Mouse (Mus musculus): ENCODE data around the gene Chrd. TPM values are rescaled to one million over a fixed set of nuclear protein-coding genes. Genes with fewer than 3 reads are reported as not detected.

Chrd gene
- polyA plus RNA-seq, 1 experiment: 71.8 TPM

GRCm38 (mm10) chr16:20725750-20726149 is 7.2 kb upstream of the Chrd start:
- Histone ChIP-seq H3K27ac (ENCODE audit: insufficient read depth, low read length) (no peak overlapping the region), H3K4me1 (ENCODE audit: control insufficient read depth, insufficient read depth, low read length) (no peaks in the 10 kb centered on the region), H3K4me3 (ENCODE audit: insufficient read depth, low read length) (no peak overlapping the region)
- TF ChIP-seq POLR2A (IDR thresholded peaks at IDR 0.05; ENCODE audit: extremely low read depth, insufficient read depth, low read length) (no peak), CTCF (IDR thresholded peaks at IDR 0.05; ENCODE audit: extremely low read depth, insufficient read depth, low read length) (no peak)

DNA sequence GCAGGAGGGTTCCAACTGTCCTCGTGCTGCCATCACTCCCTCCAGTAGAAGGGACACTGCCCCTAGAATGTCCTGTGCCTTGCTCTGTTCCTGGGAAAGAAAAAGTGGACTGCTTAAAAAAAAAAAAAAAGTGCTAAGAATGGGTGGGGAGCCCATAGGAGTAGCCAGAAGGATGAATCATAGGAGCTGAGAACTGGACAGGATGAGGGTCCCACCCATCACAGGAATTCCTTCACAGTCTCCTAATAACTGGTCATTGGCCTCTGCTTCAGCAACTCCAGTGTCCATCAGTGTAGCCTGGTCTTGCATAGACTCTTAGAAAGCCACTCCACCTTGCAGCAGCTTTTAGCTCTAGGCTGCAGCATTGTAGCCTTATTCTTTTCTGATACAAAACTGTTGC is 6.5 kb upstream of the Chrd start:
- no peaks in the 10 kb centered on the region for H3K4me1 ChIP-seq (ENCODE audit: control insufficient read depth, insufficient read depth, low read length)
- no peak overlapping the region for H3K4me3 ChIP-seq (ENCODE audit: insufficient read depth, low read length)
- TF ChIP-seq POLR2A (IDR thresholded peaks at IDR 0.05; ENCODE audit: extremely low read depth, insufficient read depth, low read length) (no peak), CTCF (IDR thresholded peaks at IDR 0.05; ENCODE audit: extremely low read depth, insufficient read depth, low read length) (no peak)
- H3K27ac ChIP-seq (ENCODE audit: insufficient read depth, low read length): no peak overlapping the region

GRCm38 (mm10) chr16:20730293-20730711 is 2.6 kb upstream of the Chrd start:
- no peak overlapping the region for H3K27ac ChIP-seq (ENCODE audit: insufficient read depth, low read length)
- no peak overlapping the region for H3K4me3 ChIP-seq (ENCODE audit: insufficient read depth, low read length)
- H3K4me1 ChIP-seq (ENCODE audit: control insufficient read depth, insufficient read depth, low read length): no peaks in the 10 kb centered on the region
- no peak for TF ChIP-seq POLR2A (IDR thresholded peaks at IDR 0.05; ENCODE audit: extremely low read depth, insufficient read depth, low read length)
- TF ChIP-seq CTCF (IDR thresholded peaks at IDR 0.05; ENCODE audit: extremely low read depth, insufficient read depth, low read length): no peak

GRCm38 (mm10) chr16:20731688-20732087 is 1.2 kb upstream of the Chrd start:
- H3K4me3 ChIP-seq (ENCODE audit: insufficient read depth, low read length): no peak overlapping the region
- no peak for TF ChIP-seq CTCF (IDR thresholded peaks at IDR 0.05; ENCODE audit: extremely low read depth, insufficient read depth, low read length)
- no peak for TF ChIP-seq POLR2A (IDR thresholded peaks at IDR 0.05; ENCODE audit: extremely low read depth, insufficient read depth, low read length)

DNA sequence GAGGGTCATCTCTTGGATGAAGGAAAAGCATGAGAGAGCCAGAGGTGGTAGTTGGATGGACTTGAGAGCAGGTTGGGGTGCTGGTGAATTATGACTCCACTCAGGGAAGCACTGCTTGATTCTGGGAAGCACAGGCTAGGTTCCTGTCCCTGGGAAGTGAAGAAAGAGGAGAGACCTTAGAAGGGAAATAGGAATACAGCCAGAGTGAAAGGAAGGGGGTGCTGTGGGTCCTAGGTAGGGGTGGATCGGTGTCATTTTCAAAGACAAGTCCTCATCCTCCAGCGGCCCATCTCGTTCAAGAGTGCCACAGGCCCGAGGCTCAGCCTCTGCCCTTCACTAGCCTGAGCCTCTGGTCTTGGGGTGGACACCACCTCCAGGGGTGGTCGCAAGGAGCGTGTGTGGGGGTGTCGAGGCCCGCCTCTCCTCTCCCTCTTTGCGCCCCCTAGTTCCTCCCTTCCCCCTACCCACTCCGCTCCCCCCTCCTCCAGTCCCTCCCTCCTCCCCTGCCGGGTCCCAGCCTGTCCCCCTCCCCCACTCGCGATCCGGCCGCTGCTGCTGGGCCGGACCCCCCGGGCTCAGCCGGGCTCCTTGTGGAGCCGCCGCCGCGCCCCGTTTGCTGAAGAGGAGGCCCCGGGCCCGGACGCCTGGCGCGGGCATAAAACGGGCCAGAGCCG is 539 bp upstream of the Chrd start:
- TF ChIP-seq POLR2A (IDR thresholded peaks at IDR 0.05; ENCODE audit: extremely low read depth, insufficient read depth, low read length): no peak
- no peak for TF ChIP-seq CTCF (IDR thresholded peaks at IDR 0.05; ENCODE audit: extremely low read depth, insufficient read depth, low read length)
- Histone ChIP-seq H3K4me3 (ENCODE audit: insufficient read depth, low read length) (peak overlapping the region; percentile 57), H3K4me1 (ENCODE audit: control insufficient read depth, insufficient read depth, low read length) (no peaks in the 10 kb centered on the region), H3K27ac (ENCODE audit: insufficient read depth, low read length) (peak overlapping the region; percentile 86; the same call in 1 of the 2 replicates)

More at GRCm38 (mm10) chr16:20731688-20732087, 1.2 kb upstream of the Chrd start:
- Histone ChIP-seq H3K27ac (ENCODE audit: insufficient read depth, low read length) (0 out of 2 replicates have a peak overlapping the region, but pooled peaks have one; percentile 32), H3K4me1 (ENCODE audit: control insufficient read depth, insufficient read depth, low read length) (no peaks in the 10 kb centered on the region)

DNA sequence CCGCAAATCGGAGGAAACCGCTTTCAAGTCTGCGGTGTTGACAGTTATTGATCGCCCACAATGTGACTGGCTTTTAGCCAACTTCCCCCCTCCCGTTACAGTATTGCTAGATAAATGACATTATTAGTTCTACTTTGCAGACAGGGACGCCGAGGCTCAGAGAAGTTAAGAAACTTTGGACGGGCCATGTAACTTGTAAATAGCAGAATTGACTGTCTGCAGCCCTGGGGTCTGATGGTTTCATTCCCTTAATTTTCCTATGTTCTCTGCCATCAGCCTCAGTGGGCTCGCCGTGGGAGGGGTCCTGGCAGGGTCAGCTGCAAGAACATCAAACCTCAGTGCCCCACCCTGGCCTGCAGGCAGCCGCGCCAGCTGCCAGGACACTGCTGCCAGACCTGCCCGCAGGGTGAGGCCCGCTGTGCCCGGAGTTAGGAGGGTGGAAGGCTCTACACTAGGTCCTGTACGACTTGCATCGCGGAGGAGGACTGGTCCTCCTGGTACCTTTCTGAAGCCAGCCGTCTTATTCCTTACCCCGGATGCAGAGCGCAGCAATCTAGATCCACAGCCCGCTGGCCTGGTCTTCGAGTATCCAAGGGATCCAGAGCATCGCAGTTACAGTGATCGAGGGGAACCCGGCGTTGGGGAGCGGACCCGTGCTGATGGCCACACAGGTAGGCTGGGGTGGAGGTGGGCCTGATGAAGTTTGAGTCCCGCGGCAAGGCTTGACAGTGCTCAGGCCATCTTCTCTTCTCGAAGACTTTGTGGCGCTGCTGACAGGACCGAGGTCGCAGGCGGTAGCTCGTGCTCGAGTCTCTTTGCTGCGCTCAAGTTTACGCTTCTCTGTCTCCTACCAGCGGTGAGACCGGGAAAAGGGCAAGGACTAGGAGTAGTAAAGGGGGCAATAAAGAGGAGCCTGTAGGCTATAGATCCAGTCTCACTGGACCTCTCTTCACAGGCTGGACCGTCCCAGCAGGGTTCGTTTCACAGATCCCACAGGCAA is 1.1 kb downstream of the Chrd start, which contains the start of gene Thpo:
Gene Thpo, minus strand, starts transcription at position 781 of the 1,000 bp plus-strand sequence.
- H3K27ac ChIP-seq (ENCODE audit: insufficient read depth, low read length): no peak within 1 kb of the TSS
- TF ChIP-seq POLR2A (IDR thresholded peaks at IDR 0.05; ENCODE audit: extremely low read depth, insufficient read depth, low read length) (no peak), CTCF (IDR thresholded peaks at IDR 0.05; ENCODE audit: extremely low read depth, insufficient read depth, low read length) (no peak)
- peak within 1 kb of the TSS; percentile 57 for H3K4me3 ChIP-seq (ENCODE audit: insufficient read depth, low read length)
- H3K4me1 ChIP-seq (ENCODE audit: control insufficient read depth, insufficient read depth, low read length): no peaks in the 10 kb centered on the region

DNA sequence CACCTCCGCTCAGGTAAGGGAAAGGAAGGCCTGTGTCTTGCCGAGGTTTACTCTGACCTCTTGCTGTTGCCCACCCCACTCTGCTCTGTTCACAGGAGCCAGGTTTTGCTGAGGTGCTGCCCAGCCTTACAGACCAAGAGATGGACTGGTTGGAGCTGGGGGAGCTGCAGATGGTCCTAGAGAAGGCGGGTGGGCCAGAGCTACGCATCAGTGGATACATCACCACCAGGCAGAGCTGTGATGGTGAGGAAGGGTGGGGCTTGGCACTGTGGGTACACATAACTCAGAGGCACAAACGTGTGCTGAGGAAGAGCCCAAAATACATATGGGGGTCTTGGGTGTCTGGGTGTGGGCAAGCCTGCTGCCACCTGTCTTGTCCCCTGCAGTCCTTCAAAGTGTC is 2.7 kb downstream of the Chrd start:
- Histone ChIP-seq H3K27ac (ENCODE audit: insufficient read depth, low read length) (no peak overlapping the region), H3K4me1 (ENCODE audit: control insufficient read depth, insufficient read depth, low read length) (no peaks in the 10 kb centered on the region), H3K4me3 (ENCODE audit: insufficient read depth, low read length) (no peak overlapping the region)
- TF ChIP-seq POLR2A (IDR thresholded peaks at IDR 0.05; ENCODE audit: extremely low read depth, insufficient read depth, low read length): no peak
- TF ChIP-seq CTCF (IDR thresholded peaks at IDR 0.05; ENCODE audit: extremely low read depth, insufficient read depth, low read length): no peak

DNA sequence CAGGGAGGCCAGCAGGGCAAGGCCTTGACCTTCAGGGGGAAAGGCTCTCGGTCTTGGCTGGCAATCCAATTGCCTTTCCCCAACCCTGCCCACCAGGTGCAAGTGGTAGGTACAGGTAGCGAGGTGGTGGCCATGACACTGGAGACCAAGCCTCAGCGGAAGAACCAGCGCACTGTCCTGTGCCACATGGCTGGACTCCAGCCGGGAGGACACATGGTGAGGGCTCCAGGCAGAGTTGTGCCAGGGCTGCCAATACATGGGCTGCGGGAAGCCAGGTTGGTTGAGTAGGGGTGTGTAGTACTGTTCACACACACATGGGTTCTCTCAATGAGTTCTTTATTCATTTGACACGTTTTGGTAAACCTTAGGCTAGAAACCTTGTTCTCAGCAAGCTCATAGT is 3.2 kb downstream of the Chrd start:
- TF ChIP-seq POLR2A (IDR thresholded peaks at IDR 0.05; ENCODE audit: extremely low read depth, insufficient read depth, low read length): no peak
- no peak for TF ChIP-seq CTCF (IDR thresholded peaks at IDR 0.05; ENCODE audit: extremely low read depth, insufficient read depth, low read length)
- H3K27ac ChIP-seq (ENCODE audit: insufficient read depth, low read length): no peak overlapping the region
- H3K4me3 ChIP-seq (ENCODE audit: insufficient read depth, low read length): no peak overlapping the region
- no peaks in the 10 kb centered on the region for H3K4me1 ChIP-seq (ENCODE audit: control insufficient read depth, insufficient read depth, low read length)

DNA sequence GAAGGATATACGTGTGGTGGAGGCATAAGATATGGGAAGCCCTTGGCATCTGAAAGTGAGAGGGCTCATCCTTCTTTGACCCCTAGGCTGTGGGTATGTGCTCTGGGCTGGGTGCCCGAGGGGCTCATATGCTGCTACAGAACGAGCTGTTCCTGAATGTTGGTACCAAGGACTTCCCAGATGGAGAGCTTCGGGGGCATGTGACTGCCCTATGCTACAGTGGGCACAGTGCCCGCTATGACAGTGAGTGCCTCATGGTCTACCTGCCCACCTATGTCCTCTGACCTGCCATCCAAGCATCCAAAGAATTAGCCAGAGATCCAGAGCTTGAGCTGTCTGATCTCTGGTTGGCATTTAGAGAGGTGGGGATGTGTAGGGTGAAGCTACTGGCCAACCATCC is 3.9 kb downstream of the Chrd start:
- TF ChIP-seq CTCF (IDR thresholded peaks at IDR 0.05; ENCODE audit: extremely low read depth, insufficient read depth, low read length): no peak
- TF ChIP-seq POLR2A (IDR thresholded peaks at IDR 0.05; ENCODE audit: extremely low read depth, insufficient read depth, low read length): no peak
- Histone ChIP-seq H3K4me1 (ENCODE audit: control insufficient read depth, insufficient read depth, low read length) (no peaks in the 10 kb centered on the region), H3K27ac (ENCODE audit: insufficient read depth, low read length) (no peak overlapping the region), H3K4me3 (ENCODE audit: insufficient read depth, low read length) (no peak overlapping the region)

Data from cortical plate, adult 2 months (tissue).